Mouse (Mus musculus): Measurements from ENCODE around the gene Slx4. TPM values are rescaled to one million over a fixed set of nuclear protein-coding genes. Genes with fewer than 3 reads are reported as not detected.

The Slx4 gene
- polyA plus RNA-seq, 1 experiment: 2.7 TPM

- H3K4me3 ChIP-seq (ENCODE audit: insufficient read depth, low read depth, low read length): no peak overlapping the region
- H3K27ac ChIP-seq (replicated peaks; ENCODE audit: low read depth, low read length): no peak overlapping the region
These were observed 38.6 kb downstream of the Slx4 start for GRCm38 (mm10) chr16:3964990-3965389.

GRCm38 (mm10) chr16:3959261-3959660, 44.3 kb downstream of the Slx4 start:
- Histone ChIP-seq H3K4me1 (ENCODE audit: control insufficient read depth, insufficient read depth, insufficient read length, low read length) (peaks cover 1% of the 10 kb centered on the region; the same call in 1 of the 2 replicates), H3K4me3 (ENCODE audit: insufficient read depth, low read depth, low read length) (no peak overlapping the region), H3K27ac (replicated peaks; ENCODE audit: low read depth, low read length) (no peak overlapping the region; the same call in 1 of the 2 replicates)

More at GRCm38 (mm10) chr16:3964990-3965389, 38.6 kb downstream of the Slx4 start:
- peaks cover 4% of the 10 kb centered on the region for H3K4me1 ChIP-seq (ENCODE audit: control insufficient read depth, insufficient read depth, insufficient read length, low read length)

GRCm38 (mm10) chr16:3956369-3956768, 47.2 kb downstream of the Slx4 start:
- no peaks in the 10 kb centered on the region for H3K4me1 ChIP-seq (ENCODE audit: control insufficient read depth, insufficient read depth, insufficient read length, low read length)
- no peak overlapping the region for H3K27ac ChIP-seq (replicated peaks; ENCODE audit: low read depth, low read length)
- no peak overlapping the region for H3K4me3 ChIP-seq (ENCODE audit: insufficient read depth, low read depth, low read length)

GRCm38 (mm10) chr16:3951141-3951540, 52.4 kb downstream of the Slx4 start:
- Histone ChIP-seq H3K4me3 (ENCODE audit: insufficient read depth, low read depth, low read length) (no peak overlapping the region), H3K4me1 (ENCODE audit: control insufficient read depth, insufficient read depth, insufficient read length, low read length) (no peaks in the 10 kb centered on the region), H3K27ac (replicated peaks; ENCODE audit: low read depth, low read length) (no peak overlapping the region)

- Histone ChIP-seq H3K4me3 (ENCODE audit: insufficient read depth, low read depth, low read length) (no peak overlapping the region), H3K4me1 (ENCODE audit: control insufficient read depth, insufficient read depth, insufficient read length, low read length) (peaks cover 4% of the 10 kb centered on the region; the same call in 1 of the 2 replicates), H3K27ac (replicated peaks; ENCODE audit: low read depth, low read length) (no peak overlapping the region)
These were observed 68.9 kb downstream of the Slx4 start for GRCm38 (mm10) chr16:3934701-3935100.

GRCm38 (mm10) chr16:3934091-3934490, 69.5 kb downstream of the Slx4 start:
- no peak overlapping the region for H3K27ac ChIP-seq (replicated peaks; ENCODE audit: low read depth, low read length)
- peaks cover 4% of the 10 kb centered on the region; the same call in 1 of the 2 replicates for H3K4me1 ChIP-seq (ENCODE audit: control insufficient read depth, insufficient read depth, insufficient read length, low read length)
- no peak overlapping the region for H3K4me3 ChIP-seq (ENCODE audit: insufficient read depth, low read depth, low read length)

- peaks cover 4% of the 10 kb centered on the region; the same call in 1 of the 2 replicates for H3K4me1 ChIP-seq (ENCODE audit: control insufficient read depth, insufficient read depth, insufficient read length, low read length)
- H3K27ac ChIP-seq (replicated peaks; ENCODE audit: low read depth, low read length): no peak overlapping the region
These were observed 70.0 kb downstream of the Slx4 start for GRCm38 (mm10) chr16:3933536-3933935.

GRCm38 (mm10) chr16:3929151-3929550, 74.4 kb downstream of the Slx4 start:
- Histone ChIP-seq H3K27ac (replicated peaks; ENCODE audit: low read depth, low read length) (no peak overlapping the region), H3K4me3 (ENCODE audit: insufficient read depth, low read depth, low read length) (no peak overlapping the region), H3K4me1 (ENCODE audit: control insufficient read depth, insufficient read depth, insufficient read length, low read length) (peaks cover 4% of the 10 kb centered on the region; the same call in 1 of the 2 replicates)

More at GRCm38 (mm10) chr16:3933536-3933935, 70.0 kb downstream of the Slx4 start:
- no peak overlapping the region for H3K4me3 ChIP-seq (ENCODE audit: insufficient read depth, low read depth, low read length)

Other genes with a start within 250 kb of the Slx4 start
- not detected in 2 replicates for gene Olfr15, start 172.9 kb downstream of the Slx4 start, polyA plus RNA-seq (2012; ENCODE audit: insufficient read depth, insufficient read length, missing spikeins)
- 0.38 and 1.1 TPM in 2 replicates for gene Zfp174, start 156.5 kb downstream of the Slx4 start, polyA plus RNA-seq (2012; ENCODE audit: insufficient read depth, insufficient read length, missing spikeins)
- 41.4 and 52.4 TPM in 2 replicates for gene Naa60, start 131.4 kb downstream of the Slx4 start, polyA plus RNA-seq (2012; ENCODE audit: insufficient read depth, insufficient read length, missing spikeins)
- gene Zfp597, start 119.2 kb downstream of the Slx4 start, polyA plus RNA-seq (2012; ENCODE audit: insufficient read depth, insufficient read length, missing spikeins): 3.9 and 4.9 TPM in 2 replicates
- not detected in 2 replicates for gene Gm20695, start 119.1 kb downstream of the Slx4 start, polyA plus RNA-seq (2012; ENCODE audit: insufficient read depth, insufficient read length, missing spikeins)
- gene 1700037C18Rik, start 95.1 kb downstream of the Slx4 start, polyA plus RNA-seq (2012; ENCODE audit: insufficient read depth, insufficient read length, missing spikeins): 3.8 and 4.2 TPM in 2 replicates
- gene Cluap1, start 95.0 kb downstream of the Slx4 start, polyA plus RNA-seq (2012; ENCODE audit: insufficient read depth, insufficient read length, missing spikeins): 9.1 and 10.2 TPM in 2 replicates
- gene Nlrc3, start 27.1 kb downstream of the Slx4 start, polyA plus RNA-seq (2012; ENCODE audit: insufficient read depth, insufficient read length, missing spikeins): not detected in 2 replicates
- not detected in 2 replicates for gene Dnase1, start 33.2 kb upstream of the Slx4 start, polyA plus RNA-seq (2012; ENCODE audit: insufficient read depth, insufficient read length, missing spikeins)
- gene Trap1, start 74.1 kb upstream of the Slx4 start, polyA plus RNA-seq (2012; ENCODE audit: insufficient read depth, insufficient read length, missing spikeins): 226 and 245 TPM in 2 replicates
- 21.3 and 21.7 TPM in 2 replicates for gene Crebbp, start 210.2 kb upstream of the Slx4 start, polyA plus RNA-seq (2012; ENCODE audit: insufficient read depth, insufficient read length, missing spikeins)